Mouse (Mus musculus) limb, embryonic 11.5 days (tissue): Measurements from ENCODE around the gene Cadm4. TPM values are rescaled to one million over a fixed set of nuclear protein-coding genes. Genes with fewer than 3 reads are reported as not detected.

Experiments used
- ATAC-seq: fragments of 200-750 bp; cut with Nextera tagmentation; 2 replicates; pipeline ENCODE4 v1.8.0; 2017; ENCODE audit warnings: low read depth; ENCODE audit not compliant: insufficient number of reproducible peaks, low FRiP score, low TSS enrichment
- DNase-seq: peaks from one replicate; pipeline ENCODE4 v3.0.0-alpha.2; 2015; ENCODE audit warnings: low spot score
- H3K27ac ChIP-seq: fragments of 300-500 bp; sonication (generic); replicated peaks from 2 replicates; pipeline ENCODE4 v1.5.1; 2014; ENCODE audit warnings: low read depth, mild to moderate bottlenecking, low read length
- H3K27me3 ChIP-seq: fragments of 300-500 bp; sonication (generic); 2 replicates; pipeline ENCODE4 v1.6.1; 2014; ENCODE audit warnings: mild to moderate bottlenecking, low read length, mixed read lengths; ENCODE audit not compliant: control insufficient read depth, insufficient read depth
- H3K36me3 ChIP-seq: fragments of 300-500 bp; sonication (generic); 2 replicates; pipeline ENCODE4 v1.6.1; 2014; ENCODE audit warnings: mild to moderate bottlenecking, low read length, moderate library complexity, mixed read lengths; ENCODE audit not compliant: control insufficient read depth, insufficient read depth
- H3K4me1 ChIP-seq: fragments of 300-500 bp; sonication (generic); 2 replicates; pipeline ENCODE4 v1.6.1; 2014; ENCODE audit warnings: low read length, mixed read lengths; ENCODE audit not compliant: control insufficient read depth, insufficient read depth
- H3K4me2 ChIP-seq: fragments of 300-500 bp; sonication (generic); 2 replicates; pipeline ENCODE4 v1.6.1; 2014; ENCODE audit warnings: low read depth, mild to moderate bottlenecking, moderate library complexity; ENCODE audit not compliant: severe bottlenecking
- H3K4me3 ChIP-seq: fragments of 300-500 bp; sonication (generic); 2 replicates; pipeline ENCODE4 v1.5.1; 2014; ENCODE audit warnings: low read depth, low read length
- H3K9ac ChIP-seq: fragments of 300-500 bp; sonication (generic); 2 replicates; pipeline ENCODE4 v1.6.1; 2014; ENCODE audit warnings: mild to moderate bottlenecking, low read length
- H3K9me3 ChIP-seq: fragments of 300-500 bp; sonication (generic); 2 replicates; pipeline ENCODE4 v1.6.1; 2016; ENCODE audit warnings: low read length; ENCODE audit not compliant: control insufficient read depth
- WGBS: fragments of 180-500 bp; shearing (Covaris S2); extraction: QIAGEN DNeasy Blood & Tissue Kit; methylation state at CpG from one replicate; pipeline ENCODE4 v1.1.7; 2014; 5-methylcytosine and 5-hydroxymethylcytosine counted together
- polyA plus RNA-seq: library from polyadenylated mRNA; unstranded; fragments of >200 nt; fragmentation: Nextera tagmentation; extraction: Ambion mirVana; gene quantifications from 2 replicates; pipeline ENCODE4 v1.2.1, GENCODE M21; 2014

The Cadm4 gene
- polyA plus RNA-seq, 1 experiment from 2014 or later = 2.2 TPM

GRCm38 (mm10) chr7:24500929-24501328 lies 19.1 kb downstream of the Cadm4 start:
- H3K4me1 ChIP-seq = peaks cover 6% of the 10 kb centered on the region; the same call in 1 of the 2 replicates
- H3K4me3 ChIP-seq = no peak overlapping the region
- no peak overlapping the region for H3K27ac ChIP-seq
- peaks cover 29% of the 10 kb centered on the region for H3K27me3 ChIP-seq
- 31% methylated on average over 7 of the region's 7 CpGs for WGBS
- no peak overlapping the region for H3K9ac ChIP-seq
- no peak for ATAC-seq
- no peaks in the 10 kb centered on the region for H3K36me3 ChIP-seq
- peaks cover 3% of the 10 kb centered on the region; the same call in 1 of the 2 replicates for H3K9me3 ChIP-seq
- peak; percentile 70 for DNase-seq
- no peak overlapping the region for H3K4me2 ChIP-seq

GRCm38 (mm10) chr7:24501492-24501891 lies 19.7 kb downstream of the Cadm4 start:
- DNase-seq (no peak), ATAC-seq (no peak)
- H3K27me3 ChIP-seq = peaks cover 29% of the 10 kb centered on the region
- WGBS = 49% methylated on average over 21 of the region's 21 CpGs
- H3K4me3 ChIP-seq = no peak overlapping the region
- no peak overlapping the region for H3K27ac ChIP-seq
- H3K9me3 ChIP-seq = peaks cover 3% of the 10 kb centered on the region; the same call in 1 of the 2 replicates
- H3K36me3 ChIP-seq = no peaks in the 10 kb centered on the region
- no peak overlapping the region for H3K4me2 ChIP-seq
- peaks cover 6% of the 10 kb centered on the region; the same call in 1 of the 2 replicates for H3K4me1 ChIP-seq
- no peak overlapping the region for H3K9ac ChIP-seq

GRCm38 (mm10) chr7:24504004-24504403 lies 22.2 kb downstream of the Cadm4 start:
- peaks cover 20% of the 10 kb centered on the region for H3K27me3 ChIP-seq
- peaks cover 8% of the 10 kb centered on the region; the same call in 1 of the 2 replicates for H3K4me1 ChIP-seq
- ATAC-seq (no peak), DNase-seq (no peak)
- peaks cover 3% of the 10 kb centered on the region; the same call in 1 of the 2 replicates for H3K9me3 ChIP-seq
- H3K4me3 ChIP-seq = no peak overlapping the region
- no peaks in the 10 kb centered on the region for H3K36me3 ChIP-seq
- H3K4me2 ChIP-seq = 0 out of 2 replicates have a peak overlapping the region, but pooled peaks have one; percentile 22
- no peak overlapping the region for H3K9ac ChIP-seq
- 21% methylated on average over 10 of the region's 10 CpGs for WGBS
- H3K27ac ChIP-seq = no peak overlapping the region

GRCm38 (mm10) chr7:24504868-24505267 lies 23.0 kb downstream of the Cadm4 start:
- Histone ChIP-seq H3K27ac (0 out of 2 replicates have a peak overlapping the region, but pooled peaks have one; percentile 14), H3K4me2 (no peak overlapping the region), H3K4me3 (no peak overlapping the region), H3K9ac (no peak overlapping the region), H3K27me3 (peaks cover 14% of the 10 kb centered on the region), H3K36me3 (no peaks in the 10 kb centered on the region), H3K9me3 (peaks cover 3% of the 10 kb centered on the region; the same call in 1 of the 2 replicates), H3K4me1 (peaks cover 8% of the 10 kb centered on the region; the same call in 1 of the 2 replicates)
- WGBS = 1% methylated on average over 4 of the region's 4 CpGs
- no peak for ATAC-seq
- DNase-seq = peak; percentile 39

DNA sequence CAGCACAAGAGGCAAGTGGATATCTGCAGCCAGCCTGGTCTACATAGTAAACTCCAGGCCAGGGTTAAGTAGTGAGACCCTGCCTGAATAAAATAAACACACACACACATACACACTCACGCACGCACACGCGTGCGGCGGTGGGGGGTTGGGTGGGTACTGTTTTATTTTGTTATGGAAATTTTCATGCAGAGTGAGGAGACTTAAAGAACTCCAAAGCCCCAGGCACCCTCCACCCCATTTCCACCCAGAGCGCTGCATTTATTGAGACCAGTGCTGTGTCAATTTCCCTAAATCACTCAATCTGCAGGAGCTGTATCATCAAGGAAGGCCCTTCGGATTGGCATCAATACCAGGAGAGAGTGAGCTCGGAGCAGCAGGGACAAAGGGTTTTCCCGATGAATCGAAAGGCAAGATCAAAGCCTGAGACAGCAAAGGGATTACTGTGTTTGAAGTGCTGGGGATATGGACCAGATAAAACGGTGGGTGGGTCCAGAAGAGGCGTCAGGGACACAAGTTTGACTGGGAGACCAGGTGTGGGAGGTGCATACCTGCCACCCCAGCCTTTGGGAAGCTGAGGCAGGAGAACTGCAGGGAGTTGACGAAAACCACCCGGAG lies 23.7 kb downstream of the Cadm4 start:
- WGBS = 16% methylated on average over 15 of the region's 15 CpGs
- Histone ChIP-seq H3K9ac (peak overlapping the region; percentile 22; the same call in 1 of the 2 replicates), H3K4me3 (no peak overlapping the region), H3K4me2 (peak overlapping the region; percentile 88; the same call in 1 of the 2 replicates), H3K27ac (no peak overlapping the region), H3K4me1 (0 out of 2 replicates have a peak, but pooled peaks cover 8% of the 10 kb centered on the region), H3K27me3 (peaks cover 8% of the 10 kb centered on the region), H3K36me3 (no peaks in the 10 kb centered on the region), H3K9me3 (0 out of 2 replicates have a peak, but pooled peaks cover 3% of the 10 kb centered on the region)
- ATAC-seq (no peak), DNase-seq (no peak)

DNA sequence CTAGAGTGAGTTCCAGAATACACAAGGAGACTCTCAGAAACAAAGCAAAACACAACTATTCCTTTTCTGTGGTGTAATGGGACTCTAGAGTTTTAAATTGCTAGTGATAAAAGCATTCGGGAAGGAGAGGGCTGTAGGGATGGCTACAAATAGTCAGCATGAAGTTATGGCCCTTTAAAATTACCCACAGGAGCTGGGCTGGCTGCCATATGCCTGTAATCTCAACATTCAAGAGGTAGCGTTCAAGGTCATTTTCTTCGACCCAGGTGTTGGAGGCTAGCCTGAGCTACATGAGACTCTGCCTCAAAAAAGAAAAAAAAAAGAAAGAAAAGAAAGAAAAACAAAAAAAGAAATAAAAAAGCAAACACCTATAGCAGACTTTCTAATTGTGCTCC lies 24.2 kb downstream of the Cadm4 start:
- Histone ChIP-seq H3K27ac (no peak overlapping the region), H3K4me3 (peak overlapping the region; percentile 67), H3K4me1 (0 out of 2 replicates have a peak, but pooled peaks cover 8% of the 10 kb centered on the region), H3K4me2 (peak overlapping the region; percentile 88), H3K36me3 (no peaks in the 10 kb centered on the region), H3K27me3 (0 out of 2 replicates have a peak, but pooled peaks cover 3% of the 10 kb centered on the region), H3K9ac (peak overlapping the region; percentile 96; the same call in 1 of the 2 replicates), H3K9me3 (no peaks in the 10 kb centered on the region)
- WGBS = 5% methylated on average over 3 of the region's 3 CpGs
- ATAC-seq (no peak), DNase-seq (no peak)

DNA sequence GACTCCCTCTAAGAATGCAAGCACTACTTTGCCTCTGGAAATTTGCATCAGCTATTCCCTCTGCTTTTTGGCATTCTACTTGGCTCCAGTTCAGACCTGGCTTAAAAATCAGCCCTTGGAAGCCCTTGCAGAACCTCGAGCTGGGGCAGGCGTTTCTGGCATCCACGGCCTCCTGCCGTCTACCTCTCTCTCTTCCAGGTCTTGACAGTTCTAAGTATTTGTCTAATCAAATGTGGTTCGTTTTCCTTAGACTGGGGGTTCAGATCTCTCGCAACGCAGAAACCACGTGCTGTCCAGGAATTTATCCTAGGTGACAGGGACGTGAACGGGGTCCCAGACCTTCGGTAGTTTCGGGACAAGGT lies 24.6 kb downstream of the Cadm4 start:
- Histone ChIP-seq H3K36me3 (no peaks in the 10 kb centered on the region), H3K4me3 (peak overlapping the region; percentile 67), H3K4me2 (peak overlapping the region; percentile 88), H3K27ac (peak overlapping the region; percentile 98), H3K9me3 (no peaks in the 10 kb centered on the region), H3K9ac (peak overlapping the region; percentile 96), H3K4me1 (0 out of 2 replicates have a peak, but pooled peaks cover 8% of the 10 kb centered on the region), H3K27me3 (0 out of 2 replicates have a peak, but pooled peaks cover under 1% of the 10 kb centered on the region)
- DNase-seq (no peak), ATAC-seq (no peak)
- WGBS = under 1% methylated on average over 12 of the region's 12 CpGs

GRCm38 (mm10) chr7:24506838-24507725 lies 25.3 kb downstream of the Cadm4 start, which contains the start of gene Zfp428:
Gene Zfp428 (plus strand): TSS chr7:24507006.
- H3K4me2 ChIP-seq = peak within 1 kb of the TSS; percentile 88
- ATAC-seq (peak; percentile 78), DNase-seq (peak; percentile 90)
- H3K9ac ChIP-seq = peak within 1 kb of the TSS; percentile 96
- H3K27ac ChIP-seq = peak within 1 kb of the TSS; percentile 98
- H3K36me3 ChIP-seq = no peaks in the 10 kb centered on the region
- under 1% methylated on average over 84 of the region's 84 CpGs for WGBS
- peak within 1 kb of the TSS; percentile 67 for H3K4me3 ChIP-seq
- no peaks in the 10 kb centered on the region for H3K27me3 ChIP-seq
- H3K4me1 ChIP-seq = 0 out of 2 replicates have a peak, but pooled peaks cover 8% of the 10 kb centered on the region
- no peaks in the 10 kb centered on the region for H3K9me3 ChIP-seq
